Mouse (Mus musculus) left cerebral cortex, postnatal 10 days (tissue): ENCODE measurements around the gene Inpp5a. TPM values are rescaled to one million over a fixed set of nuclear protein-coding genes. Genes with fewer than 3 reads are reported as not detected.

Experiments used
- DNase-seq, 2 experiments: peaks; one replicate each; pipeline ENCODE4 v3.0.0; 2021 to 2022; ENCODE audit warnings: low spot score in 2 of 2, mixed read lengths in 1 of 2; ENCODE audit errors: extremely low spot score in 1 of 2
- intact Hi-C: fragments of 180-260 bp; cut with DNase I; formaldehyde crosslinking; loops from one replicate; pipeline ENCODE4 v1.15.1; 2025
- total RNA-seq, 2 experiments: library from RNA; stranded (reverse); gene quantifications; 2 replicates each; pipeline ENCODE4 v1.2.3; 2021

The Inpp5a gene
- total RNA-seq, 2 experiments from 2014 or later: 43.3 to 44.4 TPM

DNA sequence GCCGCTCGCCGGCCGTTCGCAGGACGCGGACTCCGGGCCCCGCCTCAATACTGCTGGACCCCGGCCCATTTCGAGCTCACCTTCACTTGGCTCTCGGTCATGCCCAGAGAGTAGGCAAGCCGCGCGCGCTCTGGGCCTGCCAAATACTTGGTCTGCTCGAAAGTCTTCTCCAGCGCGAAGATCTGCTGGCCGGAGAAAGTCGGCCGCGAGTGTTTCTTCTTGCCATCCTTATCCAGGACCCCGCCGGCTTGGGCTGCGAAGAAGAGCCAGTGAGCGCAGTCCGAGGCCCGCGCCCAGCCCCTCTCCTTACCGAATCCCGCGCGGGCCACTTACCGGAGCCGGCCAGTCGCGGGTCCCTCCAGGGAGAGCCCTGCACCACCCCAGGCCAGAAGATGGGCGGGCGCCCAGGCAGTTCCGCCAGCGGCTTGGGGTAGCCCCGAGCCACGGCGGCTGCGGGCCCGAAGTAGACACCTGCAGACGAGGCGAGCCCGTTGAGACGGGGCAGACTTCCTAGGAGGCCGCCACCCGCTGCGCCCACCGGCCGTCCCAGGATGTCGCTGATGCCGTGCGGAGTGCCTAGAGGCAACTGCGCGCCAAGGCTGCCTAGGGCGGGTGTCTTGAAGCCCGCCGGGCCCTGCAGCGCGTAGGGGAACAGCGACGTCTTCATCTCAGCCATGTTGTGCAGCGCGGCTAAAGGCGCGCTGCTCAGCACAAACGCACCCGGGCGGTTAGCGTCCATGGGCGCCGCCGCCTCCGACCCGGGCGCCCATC lies 193.1 kb downstream of the Inpp5a start:
- no peak for DNase-seq
- intact Hi-C loops: loop anchor here (10.0 kb wide), 1 partner anchor 277 kb away; no protein-coding TSS in a partner anchor

DNA sequence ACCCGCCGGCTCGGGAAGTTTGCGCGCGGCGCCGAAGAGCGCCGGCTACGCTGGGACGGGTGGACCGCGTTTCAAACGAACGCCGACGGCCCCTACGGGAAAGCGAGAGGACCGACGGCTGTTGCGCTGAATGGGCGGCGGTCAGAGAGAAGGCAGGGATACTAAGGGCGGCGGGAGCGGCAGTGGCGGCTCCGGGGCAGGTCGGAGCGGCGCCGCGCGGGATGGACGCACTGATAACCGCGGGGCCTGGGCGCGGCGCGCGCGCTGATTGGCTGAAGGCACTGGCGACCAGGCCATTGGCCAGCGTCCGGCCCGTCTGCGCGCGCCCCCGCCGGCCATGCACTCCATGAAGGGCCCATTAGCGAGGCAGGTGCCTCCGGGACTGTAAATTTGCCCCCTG lies 193.7 kb downstream of the Inpp5a start, which contains the start of gene Nkx6-2:
Gene Nkx6-2, minus strand, starts transcription at position 203 of the 400 bp plus-strand sequence.
- peak in 1 of 2 experiments; percentile 49 for DNase-seq
- intact Hi-C loops: loop anchor here (10.0 kb wide), 1 partner anchor 278 kb away; no protein-coding TSS in a partner anchor

DNA sequence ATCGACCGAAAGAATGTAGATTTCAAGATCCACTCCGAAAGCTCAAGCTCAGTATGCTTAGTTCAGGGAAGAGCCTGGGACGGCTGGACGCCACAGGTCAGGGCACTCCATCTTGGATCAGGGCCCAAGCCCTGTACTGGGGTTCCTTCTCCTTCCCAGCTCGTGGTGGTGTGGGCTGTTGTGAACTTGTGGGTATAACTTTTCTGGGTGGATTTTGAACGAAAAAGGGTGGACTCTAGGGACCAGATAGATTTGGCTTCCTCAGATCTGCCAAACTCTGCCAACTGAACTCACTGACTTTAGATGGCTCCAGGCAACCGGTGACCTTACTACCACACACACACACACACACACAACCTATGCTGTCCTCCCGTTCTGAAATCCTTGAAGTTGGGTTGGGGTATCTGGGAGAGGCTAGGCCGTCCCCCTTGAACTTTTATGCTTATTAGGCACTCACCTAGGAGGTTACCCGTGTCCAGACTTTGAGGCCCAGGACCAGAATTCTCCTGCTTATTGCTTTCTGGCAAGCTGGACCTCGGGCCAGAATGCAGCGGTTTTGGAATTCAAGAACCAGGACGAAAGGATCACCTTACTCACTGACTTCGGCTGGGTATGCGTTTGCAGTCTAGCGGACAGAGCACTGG lies 194.3 kb downstream of the Inpp5a start:
- DNase-seq: no peak
- intact Hi-C loops: loop anchor here (10.0 kb wide), 1 partner anchor 278 kb away; no protein-coding TSS in a partner anchor

DNA sequence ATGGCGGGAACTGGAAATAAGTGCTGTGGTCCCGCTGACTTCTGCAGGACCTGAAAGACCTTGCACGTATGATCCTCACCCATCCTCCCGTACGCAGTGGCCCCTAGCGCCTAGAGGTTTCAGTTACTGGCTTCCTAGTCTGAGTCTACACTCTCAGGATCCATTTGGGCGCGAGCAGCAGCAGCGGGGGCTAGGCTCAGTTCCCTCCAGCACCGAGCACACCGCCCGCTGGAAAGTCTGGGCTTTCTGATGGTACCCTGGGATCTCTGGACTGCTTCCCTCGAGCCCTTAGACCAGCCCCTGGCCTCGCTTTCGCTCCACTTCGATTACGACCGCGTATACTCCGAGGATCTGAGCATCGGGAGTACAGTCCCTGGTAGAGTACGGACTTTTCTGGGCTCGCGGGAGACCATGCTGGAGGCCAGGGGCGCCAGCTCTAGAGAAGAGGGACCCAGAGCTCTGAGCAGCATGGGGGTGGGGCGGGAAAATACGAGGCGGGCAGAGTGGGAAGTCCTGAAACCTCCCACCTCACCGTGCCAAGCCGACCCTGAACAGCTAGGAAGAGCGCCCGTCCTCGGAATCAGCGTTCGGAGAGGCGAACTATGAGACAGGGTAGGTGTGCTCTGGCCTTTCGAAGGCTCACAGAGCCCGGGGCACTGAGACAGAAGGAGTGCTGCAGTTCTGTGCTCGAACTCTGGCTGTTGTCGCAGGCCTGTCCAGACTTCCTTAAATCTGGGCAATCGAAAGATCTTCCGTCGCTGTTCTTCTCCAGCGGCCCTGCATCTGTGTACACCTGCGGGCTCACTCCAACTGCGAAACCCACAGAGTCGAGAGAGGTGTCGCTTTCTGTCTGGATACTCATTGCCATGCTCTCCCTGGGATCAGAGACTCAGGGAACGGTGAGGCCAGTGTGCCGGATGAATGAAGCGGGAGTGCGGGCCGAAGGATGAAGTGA lies 195.6 kb downstream of the Inpp5a start:
- DNase-seq: no peak
- intact Hi-C loops: loop anchor here (2.0 to 10.0 kb wide), 2 partner anchors 100 to 280 kb away; no protein-coding TSS in a partner anchor

DNA sequence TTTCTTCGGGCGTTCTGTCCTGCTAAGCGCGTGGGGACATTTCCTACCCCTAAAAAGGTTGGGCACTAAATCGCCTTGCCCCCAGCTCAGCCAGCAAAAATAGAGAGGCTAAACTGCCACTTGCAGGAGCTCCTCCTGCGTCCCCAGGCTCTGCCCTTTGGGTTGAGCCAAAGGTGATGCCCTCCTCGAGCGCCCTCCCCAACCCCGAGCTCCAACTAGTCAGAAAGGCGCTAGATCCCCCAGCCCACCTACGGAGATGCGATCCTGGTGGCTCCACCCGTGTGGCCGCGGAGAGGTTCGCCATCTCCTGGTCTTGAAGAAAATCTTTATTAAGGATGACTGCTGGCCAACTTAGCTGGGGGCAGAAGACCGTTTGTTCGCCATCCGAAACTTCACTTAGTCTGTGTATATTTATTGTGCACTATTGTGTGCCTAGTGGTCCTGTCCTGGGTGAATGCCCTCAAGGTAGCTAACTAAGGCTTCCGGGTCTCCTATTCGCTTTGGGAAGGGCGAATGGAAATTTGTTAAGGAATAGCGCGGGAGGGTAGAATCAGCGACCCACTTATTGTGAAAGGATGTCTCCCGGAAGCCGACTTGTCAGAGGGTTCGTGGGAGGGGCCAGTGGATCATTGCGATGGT lies 196.4 kb downstream of the Inpp5a start:
- intact Hi-C loops: loop anchor here (2.0 to 10.0 kb wide), 2 partner anchors 101 to 281 kb away; no protein-coding TSS in a partner anchor
- DNase-seq: no peak

DNA sequence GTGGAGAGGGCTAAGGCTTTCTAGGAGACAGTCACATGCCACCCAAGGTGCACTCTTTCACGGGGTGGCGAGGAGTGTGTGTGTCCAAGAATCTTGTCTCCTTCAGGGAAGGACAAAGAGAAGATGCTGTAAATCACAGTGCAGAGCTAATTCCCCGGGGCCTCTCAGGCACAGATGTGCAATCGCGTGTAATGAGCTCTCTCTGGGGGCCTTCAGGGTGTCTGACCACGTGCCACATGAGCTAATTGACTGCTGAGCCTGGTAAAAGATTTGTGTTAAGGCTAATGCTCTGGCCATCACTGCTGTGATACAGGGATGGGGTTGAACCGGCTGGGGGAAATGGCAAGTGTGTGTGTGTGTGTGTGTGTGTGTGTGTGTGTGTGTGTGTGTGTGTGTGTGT lies 199.0 kb downstream of the Inpp5a start:
- no peak for DNase-seq
- intact Hi-C loops: loop anchor here (10.0 kb wide), 1 partner anchor 283 kb away; no protein-coding TSS in a partner anchor

DNA sequence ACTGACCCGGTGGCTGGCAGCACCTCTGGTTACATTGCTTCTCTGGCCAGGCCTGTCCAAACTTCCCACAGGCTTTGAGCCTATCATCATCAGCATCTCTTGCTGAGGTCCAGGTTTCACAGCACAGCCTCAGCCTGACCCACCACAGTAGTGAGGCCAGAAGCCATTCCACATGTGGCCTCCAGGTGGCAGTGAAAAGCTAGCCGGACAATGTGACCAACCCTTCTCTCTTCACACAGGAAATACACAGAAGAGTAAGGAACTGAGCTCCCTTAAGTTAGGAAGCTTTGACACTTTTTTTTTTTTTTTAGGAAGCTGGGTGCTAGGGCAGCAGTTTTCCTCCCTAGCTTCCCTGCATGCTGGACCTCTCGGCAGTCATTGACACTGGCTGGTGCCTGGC lies 201.4 kb downstream of the Inpp5a start:
- intact Hi-C loops: no loop called here
- no peak for DNase-seq

DNA sequence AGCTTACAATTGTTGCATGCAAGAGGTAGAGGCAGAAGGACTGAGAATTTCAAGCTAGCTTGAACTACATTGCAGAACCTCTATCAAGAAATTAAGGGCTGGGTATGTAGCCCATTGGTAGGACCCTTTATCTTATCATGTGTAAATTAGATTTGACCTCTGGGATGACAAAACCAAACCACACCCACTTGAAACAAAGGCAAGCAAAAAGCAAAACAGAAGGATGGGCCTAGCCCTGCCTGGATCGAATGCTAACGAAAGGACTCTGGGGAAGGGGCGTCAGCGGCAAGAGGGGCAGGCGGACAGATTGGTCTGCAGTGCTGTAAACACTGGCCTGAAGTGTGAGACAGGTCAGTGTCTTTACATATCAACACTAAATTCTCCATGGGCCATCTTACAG lies 202.4 kb downstream of the Inpp5a start:
- DNase-seq: no peak
- intact Hi-C loops: no loop called here

DNA sequence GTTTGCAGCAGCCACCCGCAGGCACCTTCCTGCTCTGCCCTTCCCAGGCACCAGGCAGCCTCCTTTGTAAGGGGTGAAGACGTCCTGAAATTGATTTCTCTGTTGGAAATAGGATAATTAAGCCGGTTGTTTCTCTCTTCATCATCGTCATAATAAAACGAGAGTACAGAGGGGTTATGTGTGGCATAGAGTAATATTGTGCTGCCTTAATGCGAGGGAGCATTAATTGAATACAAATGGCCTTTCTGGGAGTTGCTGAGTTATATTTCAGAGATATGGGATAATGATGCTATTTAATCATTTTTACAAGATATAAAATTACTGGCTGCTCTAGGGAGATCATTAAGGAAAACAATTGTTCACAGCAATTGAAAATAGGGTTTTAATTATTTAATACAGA lies 206.4 kb downstream of the Inpp5a start:
- intact Hi-C loops: no loop called here
- DNase-seq: no peak

DNA sequence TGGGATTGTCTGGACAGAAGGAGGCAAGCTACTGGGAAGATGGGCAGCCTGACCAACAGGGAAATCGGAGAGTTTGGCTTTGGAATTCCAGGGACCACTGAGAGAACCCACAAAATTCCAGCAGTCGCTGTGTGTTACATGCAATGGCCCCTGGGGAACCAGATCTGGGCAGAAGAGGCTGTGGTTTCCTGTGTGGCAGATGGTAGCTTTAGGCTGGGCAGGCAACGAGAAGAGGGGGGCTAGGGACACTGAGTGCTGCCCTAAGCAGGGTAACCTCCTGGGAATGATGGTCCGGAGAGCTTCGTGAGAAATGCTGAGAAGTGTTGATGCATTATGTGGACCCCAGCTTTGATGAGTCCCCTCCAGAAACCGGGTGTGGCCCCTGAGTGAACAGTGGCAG lies 207.0 kb downstream of the Inpp5a start:
- DNase-seq: no peak
- intact Hi-C loops: no loop called here

DNA sequence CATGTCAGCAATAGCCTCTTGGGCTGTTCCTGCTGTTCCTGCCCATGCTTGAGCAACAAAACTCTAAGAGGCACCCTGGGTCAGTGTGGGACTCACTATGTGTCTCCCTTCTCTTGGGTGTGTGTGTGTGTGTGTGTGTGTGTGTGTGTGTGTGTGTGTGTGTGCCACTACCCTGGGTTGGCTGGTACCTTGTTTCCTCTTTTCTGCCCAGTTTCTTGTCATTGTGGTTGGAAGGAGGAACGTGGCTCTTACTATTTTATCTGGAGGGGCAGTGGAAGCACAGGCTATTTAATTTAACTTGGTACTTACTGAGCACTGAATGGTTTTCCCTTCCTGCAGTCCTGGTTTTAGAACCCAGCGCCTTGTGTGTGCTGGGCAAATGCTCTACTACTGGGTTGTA lies 221.4 kb downstream of the Inpp5a start:
- DNase-seq: no peak
- intact Hi-C loops: no loop called here

DNA sequence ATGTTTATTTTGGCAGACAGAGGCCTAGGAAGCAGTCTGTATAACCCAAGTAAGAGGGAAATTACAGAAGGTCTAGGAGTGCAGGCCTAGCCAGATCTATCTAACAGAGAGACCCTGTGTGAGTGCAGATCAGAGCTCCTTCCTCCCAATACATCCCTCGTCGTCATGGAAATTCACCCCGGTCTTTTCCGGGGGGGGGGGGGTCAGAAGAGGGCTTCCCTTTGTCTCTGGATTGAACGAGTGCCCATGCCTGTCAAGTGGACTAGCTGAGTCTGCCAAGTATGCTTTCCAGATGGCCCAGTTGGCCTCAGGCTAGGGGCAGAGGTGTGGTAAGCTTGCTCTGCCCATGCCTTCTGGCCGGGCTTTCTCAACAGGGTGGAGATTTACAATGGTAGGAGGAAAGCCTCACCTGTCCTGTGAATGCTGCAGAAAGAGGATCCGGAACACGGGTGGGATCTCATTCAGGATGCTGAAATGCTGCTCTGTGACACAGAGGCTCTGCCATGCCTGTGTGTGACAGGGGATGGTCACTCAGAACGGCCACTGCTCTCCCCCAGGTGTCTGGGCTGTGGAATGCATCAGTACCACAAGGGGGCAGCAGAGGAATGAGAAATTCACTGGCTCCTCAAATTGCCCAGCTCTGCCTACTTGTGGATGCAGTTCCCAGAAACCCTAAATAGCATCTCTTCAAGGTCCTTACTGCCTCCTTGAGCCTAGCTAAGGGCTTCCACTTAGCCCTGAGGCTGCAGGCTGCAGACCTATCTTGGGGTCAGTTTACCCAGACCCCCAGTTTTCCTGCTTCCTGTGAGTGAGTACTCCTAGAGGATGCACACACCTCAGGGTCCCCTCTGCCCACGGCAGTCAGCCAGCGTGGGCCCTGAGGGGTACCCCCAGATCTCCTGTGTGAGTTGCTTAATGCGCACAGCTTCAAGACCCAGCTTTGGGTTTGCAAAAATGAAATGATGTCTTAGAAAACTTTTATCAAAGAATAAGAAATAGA lies 227.2 kb downstream of the Inpp5a start:
- peak; percentile 71 to 73 for DNase-seq
- intact Hi-C loops: no loop called here

DNA sequence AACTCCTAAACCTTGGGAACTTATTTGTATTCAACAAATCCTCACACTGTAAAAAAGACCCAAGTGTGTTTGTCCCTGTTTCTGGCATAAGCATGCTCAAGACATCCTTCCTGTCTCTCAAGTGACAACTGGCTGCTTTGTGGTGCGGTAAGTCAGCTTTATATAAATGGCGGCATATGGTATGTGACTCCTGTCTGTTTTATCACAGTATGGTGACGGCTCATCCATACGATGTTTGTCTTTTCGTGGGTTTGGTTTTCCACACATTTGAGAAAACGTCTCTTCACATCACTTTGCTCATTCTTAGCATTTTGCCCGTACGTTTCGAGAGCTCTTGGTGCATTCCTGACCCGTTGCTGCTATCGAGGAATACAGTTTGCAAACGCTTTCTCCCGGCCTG lies 233.7 kb downstream of the Inpp5a start:
- intact Hi-C loops: no loop called here
- DNase-seq: no peak

DNA sequence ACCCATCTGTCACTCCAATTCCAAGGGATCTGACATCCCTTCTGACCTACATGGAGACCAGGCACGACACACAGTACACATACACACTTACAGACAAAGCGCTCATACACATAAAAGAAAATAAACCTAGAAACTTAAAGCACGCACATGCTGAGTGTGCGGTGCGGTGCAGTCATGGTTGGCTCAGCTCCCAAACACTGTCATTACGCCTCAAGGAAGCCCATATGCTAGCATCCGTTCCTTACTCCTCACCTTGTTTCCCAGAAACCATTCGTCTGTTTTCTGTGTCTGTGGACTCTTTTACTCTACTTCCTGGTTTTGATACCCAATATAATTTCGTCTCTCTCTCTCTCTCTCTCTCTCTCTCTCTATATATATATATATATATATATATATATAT lies 236.2 kb downstream of the Inpp5a start:
- intact Hi-C loops: no loop called here
- no peak for DNase-seq
